Mouse (Mus musculus): ENCODE data around the gene Phldb1.

DNA sequence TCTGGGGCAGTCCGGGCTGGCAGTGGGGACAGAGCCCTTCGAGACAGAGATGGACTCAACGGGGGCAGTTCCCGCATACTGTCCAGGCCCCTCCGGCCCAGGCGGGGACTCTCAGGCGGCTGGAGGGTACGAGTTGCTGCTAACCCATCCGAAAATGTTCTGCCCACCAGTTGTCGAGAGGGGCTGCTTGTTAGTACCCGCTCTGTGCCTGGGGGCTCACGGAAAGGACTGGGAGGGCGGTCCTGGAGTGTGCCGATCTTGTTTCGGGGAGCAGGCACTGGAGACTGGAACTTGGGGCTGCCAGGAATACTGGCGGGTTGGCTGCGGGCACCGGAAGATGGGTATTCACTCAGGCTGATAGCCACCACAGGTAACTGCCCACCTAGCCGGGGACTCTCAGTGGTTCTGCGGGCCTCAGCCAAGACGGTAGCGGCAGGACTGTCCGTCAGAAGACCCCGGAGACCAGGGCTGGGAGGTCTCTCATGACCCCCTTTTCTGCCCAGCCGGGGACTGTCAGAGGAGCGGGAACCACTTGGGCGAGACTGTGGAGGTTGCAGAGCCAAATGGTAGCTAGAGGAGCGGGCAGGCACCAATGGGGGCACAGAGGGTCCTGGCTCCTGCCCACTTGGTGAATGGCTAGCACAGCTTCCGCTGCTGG, 19.2 kb downstream of the Phldb1 start:
- no peak for TF ChIP-seq CTCF (IDR thresholded peaks at IDR 0.05 in 2 of 3, conservative IDR thresholded peaks at IDR 0.05 in 1 of 3; ENCODE audit: control insufficient read depth in 1 of 3, insufficient read depth in 1 of 3, low read depth in 2 of 3, low read length in 3 of 3, poor library complexity in 1 of 3, severe bottlenecking in 1 of 3)
- no peak for TF ChIP-seq POLR2A (IDR thresholded peaks at IDR 0.05; ENCODE audit: control insufficient read depth in 1 of 2, insufficient read depth in 1 of 2, low read depth in 1 of 2, low read length in 2 of 2, poor library complexity in 1 of 2)
- no peak for TF ChIP-seq TBP (IDR thresholded peaks at IDR 0.05; ENCODE audit: low read depth, low read length)
- no peak for TF ChIP-seq TAL1 (IDR thresholded peaks at IDR 0.05; ENCODE audit: low read length)
- TF ChIP-seq MAZ (IDR thresholded peaks at IDR 0.05; ENCODE audit: low read depth, low read length), result no peak
- TF ChIP-seq MAX (IDR thresholded peaks at IDR 0.05; ENCODE audit: low read length), result no peak
- TF ChIP-seq ZC3H11A (IDR thresholded peaks at IDR 0.05; ENCODE audit: low read depth, low read length), result no peak
- TF ChIP-seq TCF12 (IDR thresholded peaks at IDR 0.05; ENCODE audit: low read depth, low read length), result no peak
- TF ChIP-seq USF1 (IDR thresholded peaks at IDR 0.05; ENCODE audit: low read depth, low read length), result no peak
- TF ChIP-seq USF2 (IDR thresholded peaks at IDR 0.05; ENCODE audit: borderline replicate concordance in 1 of 2, insufficient read depth in 1 of 2, low read depth in 1 of 2, low read length in 2 of 2), result no peak
